Mouse (Mus musculus): ENCODE results near the gene Zfp697. TPM values are rescaled to one million over a fixed set of nuclear protein-coding genes. Genes with fewer than 3 reads are reported as not detected.
"Not testable (repeated sequence)": the region's sequence is repeated elsewhere in the genome, so short reads cannot be mapped to it uniquely, and the experiment has no call there.

Gene Zfp697
- polyA plus RNA-seq, 1 experiment from 2014 or later, result 6.2 TPM

DNA sequence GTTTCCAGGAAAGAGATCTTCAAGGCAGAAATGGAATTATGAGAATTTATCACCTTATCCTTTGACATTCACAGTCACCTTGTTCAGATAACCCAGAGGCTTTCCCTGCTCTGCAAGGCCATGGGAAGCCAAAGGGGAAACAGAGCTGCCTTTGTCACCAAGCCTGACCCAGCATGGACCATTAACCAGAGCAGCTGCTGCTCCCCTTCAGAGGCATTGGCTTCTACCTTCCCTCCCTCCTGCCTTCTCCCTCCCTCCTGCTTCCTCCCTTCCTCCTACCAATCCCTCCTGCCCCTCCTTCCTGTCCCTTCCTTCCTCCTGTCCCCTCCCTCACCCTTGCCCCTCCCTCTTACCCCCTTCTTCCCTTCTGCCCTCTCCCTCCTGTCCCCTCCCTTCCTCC is 165.4 kb downstream of the Zfp697 start:
- not testable (repeated sequence) for H3K4me2 ChIP-seq (replicated peaks; ENCODE audit: low read depth); ATAC-seq; H3K9ac ChIP-seq (ENCODE audit: low read depth, low read length); H3K4me3 ChIP-seq (ENCODE audit: low read depth, low read length); H3K36me3 ChIP-seq (ENCODE audit: control insufficient read depth, insufficient read depth); H3K9me3 ChIP-seq (ENCODE audit: control insufficient read depth); H3K27ac ChIP-seq (ENCODE audit: low read depth, low read length); H3K27me3 ChIP-seq (replicated peaks; ENCODE audit: control insufficient read depth, insufficient read depth, low read length); H3K4me1 ChIP-seq (replicated peaks; ENCODE audit: control insufficient read depth, insufficient read depth, low read length)

DNA sequence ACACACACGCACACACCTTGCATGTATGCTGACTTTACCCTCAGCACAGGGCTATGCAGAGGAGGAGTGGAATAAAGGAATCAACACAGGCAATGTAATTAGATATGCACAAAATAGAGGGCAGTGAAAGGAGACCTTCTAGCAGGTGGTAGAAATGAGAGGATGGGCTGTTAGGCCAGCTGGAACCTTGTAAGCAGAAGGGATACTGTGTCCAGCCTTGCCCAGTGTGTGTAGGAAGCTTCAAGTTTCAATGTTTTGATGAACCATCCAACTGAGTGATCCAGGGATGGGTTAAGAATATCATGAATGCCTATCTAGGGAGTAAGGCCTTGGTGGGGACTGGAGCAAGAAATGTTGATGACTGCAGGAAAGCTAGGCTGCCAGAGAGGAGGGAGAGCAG is 166.2 kb downstream of the Zfp697 start:
- H3K27me3 ChIP-seq (replicated peaks; ENCODE audit: control insufficient read depth, insufficient read depth, low read length); ATAC-seq; H3K4me2 ChIP-seq (replicated peaks; ENCODE audit: low read depth); H3K4me3 ChIP-seq (ENCODE audit: low read depth, low read length); H3K36me3 ChIP-seq (ENCODE audit: control insufficient read depth, insufficient read depth); H3K4me1 ChIP-seq (replicated peaks; ENCODE audit: control insufficient read depth, insufficient read depth, low read length); H3K27ac ChIP-seq (ENCODE audit: low read depth, low read length); H3K9me3 ChIP-seq (ENCODE audit: control insufficient read depth); H3K9ac ChIP-seq (ENCODE audit: low read depth, low read length): not testable (repeated sequence)
- WGBS, result 60% methylated on average over 1 of the region's 1 CpGs

DNA sequence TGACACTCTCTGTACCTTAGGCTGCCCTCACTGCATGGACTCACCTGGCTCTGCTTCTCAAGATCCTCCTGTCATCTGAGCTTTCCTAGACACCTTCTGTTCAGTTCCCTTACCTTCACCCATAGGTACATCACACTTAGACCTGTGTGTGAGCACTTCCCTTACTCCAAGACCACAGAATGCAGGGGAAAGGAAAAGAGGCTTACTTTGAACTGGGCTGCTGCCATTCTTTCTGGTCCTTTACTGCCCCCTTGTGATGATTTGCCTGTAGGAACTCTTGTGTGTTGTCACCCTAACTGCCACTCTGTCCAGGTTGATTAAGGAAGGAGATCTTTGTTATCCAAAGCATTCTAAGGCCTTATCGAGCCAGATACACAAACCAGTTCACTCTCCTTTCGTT is 168.0 kb downstream of the Zfp697 start:
- H3K4me2 ChIP-seq (replicated peaks; ENCODE audit: low read depth); H3K27ac ChIP-seq (ENCODE audit: low read depth, low read length); H3K36me3 ChIP-seq (ENCODE audit: control insufficient read depth, insufficient read depth); H3K4me3 ChIP-seq (ENCODE audit: low read depth, low read length); H3K27me3 ChIP-seq (replicated peaks; ENCODE audit: control insufficient read depth, insufficient read depth, low read length); H3K4me1 ChIP-seq (replicated peaks; ENCODE audit: control insufficient read depth, insufficient read depth, low read length); H3K9me3 ChIP-seq (ENCODE audit: control insufficient read depth); H3K9ac ChIP-seq (ENCODE audit: low read depth, low read length): not testable (repeated sequence)
- 0 out of 2 replicates have a peak, but pooled peaks have one; percentile 31 for ATAC-seq
- no CpG with 5 or more reads among the region's 2 CpGs for WGBS

GRCm38 (mm10) chr3:98550832-98551231 is 168.6 kb downstream of the Zfp697 start:
- H3K9ac ChIP-seq (ENCODE audit: low read depth, low read length); H3K27me3 ChIP-seq (replicated peaks; ENCODE audit: control insufficient read depth, insufficient read depth, low read length); H3K4me1 ChIP-seq (replicated peaks; ENCODE audit: control insufficient read depth, insufficient read depth, low read length); H3K4me2 ChIP-seq (replicated peaks; ENCODE audit: low read depth); ATAC-seq; H3K4me3 ChIP-seq (ENCODE audit: low read depth, low read length); H3K9me3 ChIP-seq (ENCODE audit: control insufficient read depth); H3K36me3 ChIP-seq (ENCODE audit: control insufficient read depth, insufficient read depth); H3K27ac ChIP-seq (ENCODE audit: low read depth, low read length): not testable (repeated sequence)
- WGBS, result no CpG with 5 or more reads among the region's 1 CpGs

GRCm38 (mm10) chr3:98560711-98561110 is 178.4 kb downstream of the Zfp697 start:
- H3K9me3 ChIP-seq (ENCODE audit: control insufficient read depth); H3K4me2 ChIP-seq (replicated peaks; ENCODE audit: low read depth); H3K27me3 ChIP-seq (replicated peaks; ENCODE audit: control insufficient read depth, insufficient read depth, low read length); H3K27ac ChIP-seq (ENCODE audit: low read depth, low read length); H3K4me1 ChIP-seq (replicated peaks; ENCODE audit: control insufficient read depth, insufficient read depth, low read length); H3K4me3 ChIP-seq (ENCODE audit: low read depth, low read length); ATAC-seq; H3K36me3 ChIP-seq (ENCODE audit: control insufficient read depth, insufficient read depth); H3K9ac ChIP-seq (ENCODE audit: low read depth, low read length): not testable (repeated sequence)
- no CpG with 5 or more reads among the region's 5 CpGs for WGBS

DNA sequence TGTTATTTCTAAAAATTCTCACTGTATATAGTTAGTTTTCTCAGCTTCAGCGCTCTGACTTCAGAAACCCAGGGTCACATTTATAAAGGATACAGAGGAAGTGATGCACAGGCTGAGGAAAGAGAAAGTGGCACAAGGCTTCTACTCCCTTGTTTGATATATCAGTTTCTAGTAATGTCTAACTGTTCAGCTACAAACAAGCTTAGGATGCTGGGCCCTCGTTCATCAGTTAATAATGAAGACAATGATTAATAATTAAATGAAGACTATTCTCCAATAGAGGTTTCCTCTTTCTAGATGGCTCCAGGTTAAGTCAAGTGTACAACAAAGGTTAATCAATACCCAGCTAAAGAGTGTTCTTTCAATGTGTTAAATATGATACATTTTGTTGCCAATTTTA is 181.6 kb downstream of the Zfp697 start:
- H3K36me3 ChIP-seq (ENCODE audit: control insufficient read depth, insufficient read depth); H3K27ac ChIP-seq (ENCODE audit: low read depth, low read length); H3K4me1 ChIP-seq (replicated peaks; ENCODE audit: control insufficient read depth, insufficient read depth, low read length); H3K9me3 ChIP-seq (ENCODE audit: control insufficient read depth); H3K9ac ChIP-seq (ENCODE audit: low read depth, low read length); H3K27me3 ChIP-seq (replicated peaks; ENCODE audit: control insufficient read depth, insufficient read depth, low read length); H3K4me3 ChIP-seq (ENCODE audit: low read depth, low read length); ATAC-seq; H3K4me2 ChIP-seq (replicated peaks; ENCODE audit: low read depth): not testable (repeated sequence)
- WGBS, result no CpG with 5 or more reads among the region's 2 CpGs

- not testable (repeated sequence) for H3K4me1 ChIP-seq (replicated peaks; ENCODE audit: control insufficient read depth, insufficient read depth, low read length); H3K36me3 ChIP-seq (ENCODE audit: control insufficient read depth, insufficient read depth); H3K4me3 ChIP-seq (ENCODE audit: low read depth, low read length); ATAC-seq; H3K27ac ChIP-seq (ENCODE audit: low read depth, low read length); H3K27me3 ChIP-seq (replicated peaks; ENCODE audit: control insufficient read depth, insufficient read depth, low read length); H3K9ac ChIP-seq (ENCODE audit: low read depth, low read length); H3K4me2 ChIP-seq (replicated peaks; ENCODE audit: low read depth); H3K9me3 ChIP-seq (ENCODE audit: control insufficient read depth)
- WGBS, result no CpG with 5 or more reads among the region's 3 CpGs
Observed at GRCm38 (mm10) chr3:98564894-98565293, 182.6 kb downstream of the Zfp697 start.

GRCm38 (mm10) chr3:98567717-98568116 is 185.5 kb downstream of the Zfp697 start:
- H3K4me3 ChIP-seq (ENCODE audit: low read depth, low read length); H3K27ac ChIP-seq (ENCODE audit: low read depth, low read length); ATAC-seq; H3K4me1 ChIP-seq (replicated peaks; ENCODE audit: control insufficient read depth, insufficient read depth, low read length); H3K4me2 ChIP-seq (replicated peaks; ENCODE audit: low read depth); H3K9me3 ChIP-seq (ENCODE audit: control insufficient read depth); H3K36me3 ChIP-seq (ENCODE audit: control insufficient read depth, insufficient read depth); H3K27me3 ChIP-seq (replicated peaks; ENCODE audit: control insufficient read depth, insufficient read depth, low read length); H3K9ac ChIP-seq (ENCODE audit: low read depth, low read length): not testable (repeated sequence)
- 85% methylated on average over 2 of the region's 2 CpGs for WGBS

DNA sequence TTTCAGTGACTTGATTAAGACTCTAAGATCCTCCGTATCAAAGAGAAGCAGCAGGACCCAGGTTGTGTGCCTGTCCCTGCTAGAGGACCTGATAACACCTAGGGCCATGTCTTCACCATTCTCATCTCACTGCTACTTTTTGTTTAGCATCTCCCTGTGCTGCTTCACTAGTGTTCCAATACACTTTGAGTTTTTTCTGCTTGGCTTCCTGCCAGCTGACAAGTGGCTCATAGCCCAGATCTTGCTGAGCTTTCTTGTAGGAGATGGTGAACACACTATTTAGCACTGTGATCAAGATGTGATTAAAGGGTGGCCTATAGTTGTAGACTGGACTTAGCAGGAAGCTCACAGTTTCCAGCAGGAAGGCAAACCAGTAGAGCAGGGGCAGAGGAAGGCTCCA is 198.8 kb downstream of the Zfp697 start:
- not testable (repeated sequence) for H3K4me1 ChIP-seq (replicated peaks; ENCODE audit: control insufficient read depth, insufficient read depth, low read length); H3K4me2 ChIP-seq (replicated peaks; ENCODE audit: low read depth); H3K4me3 ChIP-seq (ENCODE audit: low read depth, low read length); H3K27me3 ChIP-seq (replicated peaks; ENCODE audit: control insufficient read depth, insufficient read depth, low read length); H3K9ac ChIP-seq (ENCODE audit: low read depth, low read length); H3K27ac ChIP-seq (ENCODE audit: low read depth, low read length); H3K9me3 ChIP-seq (ENCODE audit: control insufficient read depth); H3K36me3 ChIP-seq (ENCODE audit: control insufficient read depth, insufficient read depth); ATAC-seq
- WGBS, result 100% methylated on average over 1 of the region's 1 CpGs

DNA sequence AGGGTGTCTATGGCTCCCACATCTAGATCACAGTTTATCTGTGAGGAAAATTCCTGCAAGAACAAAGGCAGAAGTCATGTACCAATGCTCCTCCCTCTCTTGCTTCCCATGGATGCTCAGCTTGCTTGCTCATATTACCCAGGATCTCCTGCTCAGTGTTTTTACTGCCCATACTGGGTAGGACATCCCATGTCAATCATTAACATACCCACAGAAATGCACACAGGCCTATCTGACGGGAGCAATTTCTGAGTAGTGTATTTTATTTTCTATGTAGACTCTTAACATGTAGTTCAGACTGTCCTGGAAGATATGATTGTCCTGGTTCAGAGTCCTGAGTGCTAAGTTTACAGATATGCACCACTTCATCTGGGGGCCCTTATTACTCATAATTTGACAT is 199.9 kb downstream of the Zfp697 start:
- WGBS, result no CpG with 5 or more reads among the region's 1 CpGs
- H3K4me2 ChIP-seq (replicated peaks; ENCODE audit: low read depth), result not testable (repeated sequence)

More for the DNA sequence above, 199.9 kb downstream of the Zfp697 start:
- peak; percentile 49; the same call in 1 of the 2 replicates for ATAC-seq
- not testable (repeated sequence) for H3K9me3 ChIP-seq (ENCODE audit: control insufficient read depth); H3K9ac ChIP-seq (ENCODE audit: low read depth, low read length); H3K27ac ChIP-seq (ENCODE audit: low read depth, low read length); H3K27me3 ChIP-seq (replicated peaks; ENCODE audit: control insufficient read depth, insufficient read depth, low read length); H3K4me3 ChIP-seq (ENCODE audit: low read depth, low read length); H3K4me1 ChIP-seq (replicated peaks; ENCODE audit: control insufficient read depth, insufficient read depth, low read length); H3K36me3 ChIP-seq (ENCODE audit: control insufficient read depth, insufficient read depth)

All from intestine, postnatal 0 days (tissue).